Mouse (Mus musculus) ovary, postnatal 14 days (tissue): Measurements from ENCODE around the gene Psmd7.
A peak's percentile ranks its signal among the peaks of the same experiment; 100 is the strongest.
"Not testable (repeated sequence)": the region's sequence is repeated elsewhere in the genome, so short reads cannot be mapped to it uniquely, and the experiment has no call there.

Source experiments
- DNase-seq: peaks from one replicate; pipeline ENCODE4 v3.0.0; 2022; ENCODE audit warnings: low spot score

The Psmd7 gene

DNA sequence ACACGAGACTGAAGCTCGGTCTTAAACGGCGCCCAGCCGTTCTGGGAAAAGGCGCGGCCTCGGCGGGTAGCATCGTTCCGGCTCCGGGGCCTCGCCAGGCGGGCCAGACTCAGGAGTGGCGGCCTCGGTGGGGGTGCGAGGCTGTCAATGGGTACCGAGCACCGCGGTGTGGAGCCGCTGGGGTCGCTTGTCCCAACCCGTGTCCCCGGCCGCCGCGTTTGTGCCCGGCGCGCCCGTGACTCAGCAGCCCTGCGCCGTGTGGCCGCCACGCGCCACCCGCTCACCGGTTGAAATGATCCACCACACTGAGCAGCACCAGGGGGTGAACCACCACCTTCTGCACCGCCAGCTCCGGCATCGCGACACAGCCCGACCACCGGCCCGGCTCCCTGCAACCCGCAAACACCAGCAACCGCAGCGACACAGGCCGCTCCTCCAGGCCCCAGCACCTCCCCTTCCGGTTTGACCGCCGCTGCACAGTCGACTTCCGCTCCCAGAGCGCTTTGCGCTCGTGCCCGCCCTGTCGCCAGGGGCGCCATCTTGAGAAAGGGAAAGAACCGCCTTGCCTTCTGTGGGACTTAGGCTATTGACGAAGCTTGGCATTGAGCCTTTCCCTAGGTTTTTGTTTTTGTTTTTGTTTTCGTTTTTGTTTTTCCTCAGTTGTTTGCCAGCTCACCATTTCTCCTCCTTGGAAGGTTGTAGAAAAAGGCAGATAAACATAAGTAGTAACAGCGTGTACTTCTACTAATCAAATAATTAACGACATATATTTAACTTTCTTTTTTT, at the start of gene Psmd7:
Gene Psmd7 (minus strand): TSS at position 470 of the 786 bp plus-strand sequence.
- peak; percentile 94 for DNase-seq

DNA sequence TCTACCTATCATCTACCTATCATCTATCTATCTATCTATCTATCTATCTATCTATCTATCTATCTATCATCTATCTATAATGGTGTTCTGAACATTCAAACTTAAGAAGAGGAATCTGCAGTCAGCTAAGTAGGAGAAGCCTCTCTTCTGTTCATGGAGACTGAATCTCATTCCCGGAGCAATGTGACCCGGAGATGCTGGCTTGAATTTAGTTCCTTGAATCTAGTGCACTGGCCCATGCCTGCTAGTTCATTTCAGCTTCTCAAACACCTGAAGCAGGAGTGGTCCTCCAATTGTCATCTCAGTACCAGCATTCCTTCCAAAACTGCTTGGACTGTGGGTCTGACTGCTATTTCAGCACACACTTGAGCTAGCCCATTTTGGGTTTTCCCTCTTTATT, 45.5 kb upstream of the Psmd7 start:
- no peak for DNase-seq

DNA sequence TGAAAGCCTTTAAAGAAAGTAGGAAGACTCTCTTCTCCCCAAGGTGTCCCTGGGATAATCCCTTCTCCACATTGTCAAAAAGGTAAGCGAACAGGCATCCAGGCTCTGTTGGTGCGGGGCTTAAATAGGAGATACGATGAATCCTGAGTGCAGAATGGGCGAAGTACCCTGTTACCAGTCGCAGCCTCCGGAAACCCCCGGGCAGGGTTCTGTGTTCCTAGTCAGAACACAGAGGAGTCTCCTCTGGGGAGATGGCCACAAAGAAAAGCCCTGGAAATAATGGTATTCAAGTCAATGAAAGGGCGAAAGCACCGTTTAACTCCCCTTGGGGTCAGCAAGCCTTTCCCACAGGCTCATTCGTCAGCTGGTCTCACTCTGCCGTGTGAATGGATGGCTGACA, 41.4 kb upstream of the Psmd7 start:
- DNase-seq = no peak

DNA sequence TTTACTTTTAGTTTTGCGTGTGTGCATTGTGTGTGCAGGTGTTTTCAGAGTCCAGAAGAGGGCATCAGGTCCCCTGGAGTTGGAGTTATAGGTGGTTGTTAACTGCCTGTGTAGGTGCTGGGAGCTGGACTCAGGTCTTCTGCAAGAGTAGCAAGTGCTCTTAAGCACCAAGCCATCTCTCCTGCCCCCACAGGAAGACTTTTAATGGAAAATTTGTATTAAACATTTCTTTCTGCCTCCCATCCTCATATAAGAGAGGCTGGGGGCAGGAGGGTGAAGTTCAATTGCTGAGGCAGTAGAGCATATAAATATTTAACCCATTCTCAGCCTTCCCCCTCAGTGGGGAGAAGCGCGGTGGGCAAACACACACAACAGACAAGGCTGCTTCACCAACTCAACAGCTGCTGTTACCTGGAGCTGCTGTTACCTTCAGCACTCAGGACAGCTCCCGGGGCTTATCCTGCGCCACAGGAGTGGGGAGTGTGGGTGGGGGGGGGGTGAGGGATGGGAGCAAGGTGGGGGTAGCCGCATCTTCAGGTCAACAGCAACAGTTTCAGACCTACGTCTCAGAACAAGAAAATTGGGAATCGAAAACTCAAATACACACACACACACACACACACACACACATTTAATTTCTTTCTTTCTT, 40.4 kb upstream of the Psmd7 start:
- DNase-seq = no peak

DNA sequence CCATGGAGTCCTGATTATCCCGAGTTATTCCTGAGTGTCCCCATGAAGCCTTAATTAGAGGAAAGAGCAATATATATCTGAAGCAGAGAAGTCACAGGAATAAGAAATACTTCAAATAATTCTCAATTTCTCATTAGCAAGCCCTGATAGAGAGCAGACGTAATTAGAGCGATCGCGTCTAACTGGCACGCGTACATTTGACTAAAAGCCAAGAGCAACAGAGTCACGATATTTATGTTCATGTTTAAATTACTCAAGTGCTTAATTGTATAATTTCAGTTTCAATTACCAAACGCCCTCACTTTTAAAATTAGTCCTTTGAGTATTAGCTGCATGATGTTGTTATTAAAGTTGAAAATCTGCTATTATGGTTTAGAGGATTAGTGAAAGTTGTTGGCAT, 39.6 kb upstream of the Psmd7 start:
- DNase-seq = no peak

DNA sequence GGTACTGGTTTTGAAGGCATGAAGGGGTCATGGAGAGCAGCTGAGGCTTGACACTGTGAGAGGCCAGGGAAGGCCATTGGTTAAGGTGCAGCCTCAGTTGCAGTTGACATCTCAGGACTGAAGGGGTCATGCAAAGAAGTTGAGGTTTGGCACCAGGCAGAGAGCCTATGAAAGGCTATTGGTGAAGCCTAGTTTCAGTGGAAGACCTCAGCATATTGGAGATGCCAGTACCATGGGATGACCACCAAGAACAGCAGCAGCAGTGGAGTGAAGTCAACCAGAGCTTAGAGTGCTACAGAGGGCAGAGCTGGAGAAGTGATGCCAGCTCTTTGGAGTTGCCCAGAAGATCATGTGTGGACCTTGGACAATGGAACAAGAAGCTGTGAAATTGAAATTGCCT, 36.0 kb upstream of the Psmd7 start:
- DNase-seq = not testable (repeated sequence)

DNA sequence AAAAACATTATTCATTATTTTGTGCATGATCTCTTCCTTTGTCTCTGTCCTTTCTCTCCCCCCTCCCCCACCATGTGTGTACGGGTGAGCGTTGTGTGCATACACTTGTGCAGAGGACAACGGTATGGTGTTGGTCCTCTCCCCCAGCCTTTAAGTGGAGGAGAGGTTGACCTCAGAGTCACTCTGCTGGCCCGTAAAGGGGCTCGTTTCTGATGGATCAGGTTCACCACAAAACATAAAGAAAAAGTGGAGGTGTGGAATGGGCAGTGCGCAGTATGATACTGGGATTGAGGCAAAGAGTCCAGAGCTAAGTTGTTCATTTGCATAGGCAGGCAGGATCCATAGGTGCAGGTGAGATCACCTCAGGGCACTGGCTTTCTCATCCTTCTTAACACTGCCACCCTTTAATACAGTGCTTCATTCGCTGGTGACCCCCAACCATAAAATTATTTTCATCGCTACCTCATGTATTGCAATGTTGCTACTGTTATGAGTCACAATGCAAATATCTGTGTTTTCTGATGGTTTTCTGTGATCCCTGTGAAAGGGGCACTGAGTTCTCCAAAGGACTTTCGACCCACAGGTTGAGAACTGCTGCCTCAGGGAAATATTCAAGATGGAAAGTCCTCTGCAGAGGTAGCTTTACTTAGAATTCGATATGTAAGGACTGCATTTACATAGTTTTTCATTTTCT, 33.8 kb upstream of the Psmd7 start:
- DNase-seq = no peak

DNA sequence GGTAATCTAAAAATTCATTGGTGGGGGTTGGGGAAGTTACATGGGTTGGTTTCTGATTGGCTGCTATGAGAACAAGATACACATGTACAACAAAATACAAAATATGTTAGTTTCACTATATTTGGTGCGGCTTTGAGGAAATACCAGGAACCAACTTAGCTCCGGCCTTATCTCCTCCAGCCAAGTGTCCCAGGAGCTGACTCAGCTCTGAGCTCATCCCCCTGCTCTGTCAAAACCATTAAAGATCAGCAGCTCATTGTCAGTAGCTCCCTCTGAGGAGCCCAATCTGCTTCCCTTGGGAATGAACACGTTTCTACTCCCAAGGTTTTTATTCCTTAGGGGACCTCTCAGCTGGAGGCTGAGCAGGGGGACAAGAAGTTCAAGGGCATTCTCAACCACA, 32.9 kb upstream of the Psmd7 start:
- DNase-seq = no peak

DNA sequence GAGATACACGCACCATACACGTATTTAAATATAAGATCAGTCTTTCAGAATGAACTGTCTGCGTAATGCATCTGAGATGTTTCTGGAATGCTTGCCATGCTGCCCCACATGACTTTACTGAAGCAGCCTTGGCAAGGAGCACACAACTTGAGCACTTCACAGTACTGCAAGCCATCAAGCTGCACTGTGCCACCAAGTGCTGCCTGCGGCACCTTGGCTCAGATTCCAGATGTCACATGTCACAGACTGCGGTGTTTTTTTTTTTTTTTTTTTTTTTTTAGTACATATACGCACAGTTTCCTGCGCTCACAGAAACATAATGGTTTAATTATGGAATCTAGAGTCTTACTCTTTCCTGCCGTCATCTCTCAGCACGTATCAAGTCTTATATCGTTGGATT, 30.2 kb upstream of the Psmd7 start:
- DNase-seq = no peak

DNA sequence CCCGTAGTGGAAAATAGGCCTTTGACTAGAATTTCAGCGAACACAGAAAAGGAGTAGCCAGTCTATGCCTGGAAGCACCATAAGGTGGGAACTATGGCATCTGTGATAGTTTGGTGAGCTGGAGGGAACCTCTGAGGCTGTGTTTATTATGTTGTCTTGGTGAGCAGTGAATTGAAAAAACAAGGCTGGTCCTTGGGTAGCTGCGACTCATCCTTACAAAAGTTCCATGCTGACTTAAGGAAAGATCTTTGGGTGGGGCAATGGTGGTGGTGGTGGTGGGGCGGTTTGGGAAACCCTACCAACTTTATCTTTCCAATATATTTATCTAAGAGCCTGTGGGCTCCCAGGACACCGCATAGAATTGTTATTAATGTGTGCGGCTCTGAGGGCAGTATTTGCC, 25.1 kb upstream of the Psmd7 start:
- no peak for DNase-seq

DNA sequence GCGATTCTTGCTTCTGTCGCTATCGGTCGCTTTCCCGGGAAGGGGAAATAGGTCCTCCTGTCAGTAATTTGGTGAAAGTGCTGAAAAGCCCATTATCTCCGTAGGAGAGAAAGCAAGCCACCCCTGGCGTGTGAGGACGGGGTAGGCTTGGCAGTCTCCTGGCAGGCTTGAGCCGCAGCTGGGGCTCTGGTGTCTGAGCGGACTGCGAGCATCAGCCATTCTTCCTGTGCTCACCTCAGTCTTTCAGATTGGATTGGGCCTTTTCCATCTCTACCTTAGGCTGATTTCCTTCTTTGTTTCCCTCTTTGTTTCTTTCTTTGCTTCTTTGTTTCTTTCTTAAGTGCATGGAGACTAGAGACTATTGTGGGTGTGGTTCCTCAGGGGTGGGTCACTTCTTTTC, 22.6 kb upstream of the Psmd7 start:
- DNase-seq = no peak

DNA sequence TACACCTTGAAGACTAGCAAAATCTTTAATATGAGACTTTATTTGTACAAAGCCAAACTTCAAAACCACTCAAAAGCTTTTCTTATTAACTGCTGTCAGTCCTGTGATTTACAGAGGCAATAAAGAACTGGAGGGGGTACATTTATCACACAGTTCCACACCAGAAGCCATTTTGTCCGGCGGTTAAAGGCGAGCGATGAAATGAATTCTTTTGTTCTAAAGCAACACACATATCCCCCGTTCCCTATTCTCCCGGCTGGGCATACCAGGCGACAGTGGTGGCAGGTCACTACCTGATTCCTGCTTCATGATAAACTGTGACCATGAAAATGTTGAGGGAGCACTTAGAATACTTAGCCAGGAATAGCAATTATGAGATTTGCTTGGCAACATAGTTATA, 20.5 kb upstream of the Psmd7 start:
- no peak for DNase-seq

DNA sequence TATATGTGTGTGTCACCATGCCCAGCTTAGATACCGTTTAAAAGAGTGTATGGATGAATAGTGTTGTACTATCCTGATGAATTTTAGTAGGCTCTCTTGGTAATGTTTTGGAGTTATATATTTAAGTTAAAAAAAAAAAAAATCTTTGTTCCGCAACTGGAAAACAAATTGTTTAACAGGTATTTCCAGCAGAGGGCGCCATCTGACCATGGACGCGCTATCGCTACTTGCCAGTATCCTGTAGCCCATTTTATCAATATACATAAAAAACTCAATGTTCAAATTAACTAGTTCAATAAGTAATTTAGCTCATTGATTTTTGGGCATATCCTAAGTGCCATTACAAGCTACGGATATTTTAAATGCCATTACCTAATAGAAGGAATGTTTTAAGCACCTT, 14.8 kb upstream of the Psmd7 start:
- peak; percentile 56 for DNase-seq

DNA sequence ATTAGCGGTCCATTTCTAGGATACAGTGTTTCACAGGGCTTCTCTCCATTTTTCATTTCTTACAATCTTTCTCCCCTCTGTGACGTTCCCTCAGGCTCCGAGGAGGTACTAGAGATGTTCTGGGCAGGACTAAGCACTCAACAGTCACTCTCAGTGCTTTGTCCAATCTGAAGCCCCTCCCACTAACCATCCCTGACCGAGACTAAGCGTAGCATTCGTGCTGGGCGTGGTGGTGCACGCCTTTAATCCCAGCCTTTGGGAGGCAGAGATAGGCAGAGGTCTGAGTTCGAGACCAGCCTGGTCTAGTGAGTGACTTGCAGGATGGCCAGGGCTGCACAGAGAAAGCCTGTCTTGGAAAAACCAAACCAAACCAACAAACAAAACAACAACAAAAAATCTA, 11.4 kb upstream of the Psmd7 start:
- no peak for DNase-seq

DNA sequence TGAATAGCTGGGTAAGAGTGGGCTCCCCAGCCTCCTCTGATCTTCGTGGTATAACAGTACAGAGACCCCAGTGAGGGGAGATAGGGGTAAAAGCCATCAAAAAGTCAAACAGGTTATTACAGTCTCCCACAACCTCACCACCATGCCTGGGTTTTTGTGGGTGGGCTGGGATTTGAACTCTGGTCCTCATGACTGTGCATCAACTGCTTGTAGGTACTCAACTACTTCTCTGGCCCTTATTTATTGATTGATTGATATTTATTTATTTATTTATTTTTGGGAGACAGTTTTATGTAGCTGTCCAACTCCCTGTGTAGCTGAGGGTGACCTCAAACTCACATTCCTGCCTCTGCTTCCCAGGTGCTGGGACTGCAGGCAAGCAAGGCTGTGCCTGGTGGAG, 9.5 kb upstream of the Psmd7 start:
- DNase-seq = no peak

DNA sequence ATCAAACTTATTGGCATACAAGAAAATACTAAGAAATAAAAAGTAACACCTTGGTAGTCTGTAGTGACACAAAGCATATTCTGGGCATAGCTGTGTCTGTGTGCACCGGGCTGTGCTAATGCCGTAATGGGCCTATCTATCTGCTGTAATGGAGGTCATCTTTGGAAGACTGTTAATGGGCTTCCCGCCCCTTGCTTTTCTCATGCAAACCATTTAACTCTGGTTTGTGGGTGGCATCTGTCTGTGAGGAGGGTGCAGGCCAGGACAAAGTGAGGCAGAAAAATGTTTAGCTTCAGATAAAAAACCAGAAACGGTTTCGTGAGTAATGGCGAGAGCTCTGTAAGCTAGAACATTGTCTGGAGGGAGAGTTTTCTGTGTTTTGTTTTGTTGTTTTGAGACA, 6.6 kb upstream of the Psmd7 start:
- DNase-seq = no peak

DNA sequence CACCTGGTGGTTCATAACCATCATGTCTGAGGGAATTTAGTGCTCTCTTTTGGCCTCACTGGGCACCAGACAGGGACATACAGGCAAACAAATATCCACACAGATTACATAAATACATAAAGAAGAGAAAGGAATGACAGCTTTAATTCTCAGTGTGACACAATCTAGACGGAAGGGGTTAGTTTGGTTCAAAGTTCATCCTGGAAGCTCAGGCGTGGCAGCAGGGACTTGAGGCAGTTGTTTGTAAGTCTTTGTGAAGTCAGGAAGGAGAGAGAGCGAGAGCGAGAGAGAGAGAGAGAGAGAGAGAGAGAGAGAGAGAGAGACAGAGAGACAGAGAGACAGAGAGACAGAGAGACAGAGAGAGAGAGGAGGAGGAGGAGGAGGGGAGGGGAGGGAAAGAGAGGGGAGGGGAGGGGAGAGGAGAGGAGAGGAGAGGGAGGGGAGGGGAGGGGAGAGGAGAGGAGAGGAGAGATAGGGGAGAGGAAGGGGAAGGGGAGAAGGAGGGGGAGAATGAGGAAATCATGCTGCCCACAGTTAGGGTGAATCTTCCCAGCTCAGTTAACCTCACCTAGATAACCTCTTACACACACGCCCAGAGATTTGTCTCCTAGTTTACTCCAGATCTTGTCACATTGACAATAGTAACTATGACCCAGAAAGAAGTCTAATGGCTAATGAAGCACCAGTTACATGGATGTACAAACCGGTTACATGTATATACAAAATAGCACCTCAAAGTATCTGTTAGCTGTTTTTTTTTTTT, 5.9 kb upstream of the Psmd7 start:
- no peak for DNase-seq

DNA sequence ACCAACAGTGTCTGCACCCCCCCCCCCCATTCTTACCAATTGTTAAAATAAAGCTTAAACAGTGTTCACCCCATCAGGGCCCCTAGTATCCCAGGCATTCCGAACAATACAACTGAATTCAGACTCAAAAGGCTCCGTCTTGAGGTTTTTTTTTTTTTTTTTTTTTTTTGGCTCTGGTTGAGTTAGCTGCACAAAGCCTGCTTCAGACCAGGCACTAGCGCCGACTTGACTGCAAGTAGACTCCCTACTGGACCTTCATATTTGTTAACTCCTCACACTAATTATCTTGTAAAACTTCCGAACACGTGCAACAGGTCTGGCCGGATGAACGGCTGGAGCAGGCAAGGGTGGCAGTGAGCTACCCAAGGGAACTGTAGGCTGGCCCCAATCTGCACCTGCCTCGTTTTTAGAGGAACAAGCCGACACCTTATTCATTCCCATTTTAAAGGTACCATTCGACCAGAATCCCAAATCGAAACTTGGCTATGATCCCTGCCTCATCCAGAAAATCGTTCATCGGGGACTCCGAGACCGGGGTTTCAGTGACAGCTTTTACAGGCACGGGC, 752 bp downstream of the Psmd7 start:
- DNase-seq = peak; percentile 19

DNA sequence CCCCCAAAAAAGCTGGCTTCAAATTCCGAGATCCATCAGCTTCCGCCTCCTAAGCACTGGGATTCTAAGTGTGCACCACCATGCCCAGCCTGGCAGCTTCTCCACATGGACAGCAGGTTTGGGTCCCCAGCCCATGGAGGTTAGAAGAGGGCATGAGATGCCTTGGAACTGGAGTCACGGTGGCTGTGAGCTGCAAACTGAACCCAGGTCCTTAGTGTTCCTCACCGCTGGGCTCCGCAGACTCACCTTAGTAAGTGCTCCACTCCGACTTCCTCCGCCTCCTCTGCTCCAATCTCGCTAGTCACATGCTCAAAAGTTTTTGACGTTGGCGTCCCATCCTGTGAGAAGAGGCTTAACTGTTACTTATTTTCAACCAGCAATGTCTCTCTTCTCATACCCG, 6.1 kb downstream of the Psmd7 start:
- DNase-seq = no peak

DNA sequence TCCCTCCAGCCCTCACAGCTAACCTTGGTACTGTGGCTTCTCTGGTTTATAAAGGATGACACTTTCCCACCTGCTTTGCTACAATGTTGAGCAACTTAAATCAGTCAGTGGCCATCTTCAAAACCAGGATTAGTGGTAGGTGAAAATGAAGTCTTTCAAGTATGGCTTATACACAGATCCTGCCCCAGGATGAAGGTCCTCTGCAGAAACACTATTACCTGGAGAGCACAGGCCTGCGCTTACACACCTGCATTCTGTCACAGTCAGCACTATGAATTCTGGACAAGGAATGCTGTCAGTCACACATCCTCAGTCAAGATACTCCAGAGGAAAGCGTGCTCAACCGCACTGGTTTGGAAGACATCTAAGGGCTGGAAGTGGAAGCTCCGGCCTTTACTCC, 6.7 kb downstream of the Psmd7 start:
- no peak for DNase-seq

DNA sequence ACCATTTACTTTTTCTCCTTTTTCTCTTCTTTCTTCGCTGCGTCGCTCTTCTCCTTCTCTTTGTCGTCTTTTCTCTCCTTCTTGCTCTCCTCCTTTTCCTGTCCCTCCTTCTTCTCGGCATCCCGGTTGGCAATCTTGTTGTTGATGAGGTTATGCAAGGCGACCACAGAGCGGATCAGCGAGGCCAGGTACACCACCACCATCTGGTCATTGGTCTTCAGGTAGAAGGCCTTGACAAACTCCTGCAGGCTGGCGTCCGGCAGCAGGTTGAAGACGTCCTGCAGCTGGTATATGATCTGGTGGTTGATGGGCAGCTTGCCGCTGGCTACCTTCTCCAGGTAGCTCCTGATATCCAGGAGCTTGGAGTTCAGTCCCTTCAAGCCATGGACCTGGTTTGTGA, 7.4 kb downstream of the Psmd7 start:
- no peak for DNase-seq

DNA sequence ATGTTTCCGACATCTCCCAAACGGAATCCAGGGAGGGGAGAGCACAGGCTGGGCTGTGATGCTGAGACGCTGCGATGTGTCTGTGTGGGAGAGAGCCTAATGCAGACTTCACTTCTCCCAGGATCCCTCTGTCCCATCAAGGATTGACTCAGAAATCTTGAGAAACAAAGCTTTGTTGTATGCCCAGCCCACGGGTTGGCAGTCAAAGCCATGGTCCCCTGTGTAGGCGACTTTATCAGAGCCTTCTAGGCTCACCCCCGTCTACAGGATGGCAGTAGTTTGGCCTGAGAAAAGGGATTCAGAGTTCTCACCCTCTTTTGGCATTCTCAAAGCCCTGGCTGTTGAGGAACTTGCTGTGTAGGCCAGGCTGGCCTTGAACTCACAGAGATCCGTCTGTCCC, 9.7 kb downstream of the Psmd7 start:
- no peak for DNase-seq
